Mouse (Mus musculus) myocyte (in vitro differentiated cells): ENCODE data around the gene Lpcat1.

Experiments used
- CEBPB ChIP-seq: IDR thresholded peaks from 2 replicates; pipeline ENCODE4 v1.6.1; 2011; ENCODE audit warnings: mild to moderate bottlenecking, moderate library complexity; ENCODE audit not compliant: poor library complexity, insufficient read depth, severe bottlenecking
- E2F4 ChIP-seq: IDR thresholded peaks from one replicate; pipeline ENCODE4 v1.6.1; 2011; ENCODE audit warnings: mild to moderate bottlenecking, control low read depth, moderate library complexity; ENCODE audit not compliant: insufficient read depth
- POLR2A ChIP-seq: IDR thresholded peaks from one replicate; pipeline ENCODE4 v1.6.1; 2011; ENCODE audit warnings: low read depth, mild to moderate bottlenecking, control low read depth, moderate library complexity; ENCODE audit not compliant: insufficient read length
- POLR2AphosphoS2 ChIP-seq: IDR thresholded peaks from one replicate; pipeline ENCODE4 v1.6.1; 2011; ENCODE audit warnings: low read depth, control low read depth; ENCODE audit not compliant: insufficient read length
- REST ChIP-seq: IDR thresholded peaks from one replicate; pipeline ENCODE4 v1.6.1; 2011; ENCODE audit warnings: mild to moderate bottlenecking, control low read depth, moderate library complexity; ENCODE audit not compliant: insufficient read depth, insufficient read length
- TCF12 ChIP-seq: IDR thresholded peaks from one replicate; pipeline ENCODE4 v1.6.1; 2011; ENCODE audit warnings: mild to moderate bottlenecking, control low read depth; ENCODE audit not compliant: poor library complexity, insufficient read depth, severe bottlenecking

GRCm38 (mm10) chr13:73509869-73510268, 42.9 kb downstream of the Lpcat1 start:
- TF ChIP-seq E2F4 = no peak
- no peak for TF ChIP-seq TCF12
- TF ChIP-seq POLR2A = no peak
- TF ChIP-seq POLR2AphosphoS2 = no peak
- no peak for TF ChIP-seq CEBPB
- TF ChIP-seq REST = no peak
